Mouse (Mus musculus) T-cell, adult 2 months (primary cell): ENCODE measurements around the gene Nol12.

ENCODE experiments used
- DNase-seq: peaks from one replicate; pipeline ENCODE4 v3.0.0; 2022; ENCODE audit warnings: low spot score

Gene Nol12

GRCm38 (mm10) chr15:78934784-78935320 is at the start of gene Nol12:
Gene Nol12, plus strand, starts transcription at chr15:78934933.
- DNase-seq, result peak; percentile 85

- DNase-seq, result no peak
These were observed 45.3 kb upstream of the Nol12 start for GRCm38 (mm10) chr15:78889401-78889853.

GRCm38 (mm10) chr15:78892440-78892839 is 42.3 kb upstream of the Nol12 start:
- DNase-seq, result no peak

- DNase-seq, result peak; percentile 37
These were observed 40.0 kb upstream of the Nol12 start for GRCm38 (mm10) chr15:78894726-78895125.

- no peak for DNase-seq
These were observed 39.0 kb upstream of the Nol12 start for GRCm38 (mm10) chr15:78895741-78896140.

- DNase-seq, result peak; percentile 65
These were observed 38.6 kb upstream of the Nol12 start for GRCm38 (mm10) chr15:78896149-78896548.

- DNase-seq, result no peak
These were observed 37.2 kb upstream of the Nol12 start for GRCm38 (mm10) chr15:78897488-78897887.

- peak; percentile 69 for DNase-seq
These were observed 36.2 kb upstream of the Nol12 start for GRCm38 (mm10) chr15:78898507-78899001.

- DNase-seq, result no peak
These were observed 35.4 kb upstream of the Nol12 start, which contains the start of gene Gm49510 for GRCm38 (mm10) chr15:78899409-78899739. Gene Gm49510, plus strand, starts transcription at chr15:78899667.

- peak; percentile 70 for DNase-seq
These were observed 34.8 kb upstream of the Nol12 start, which contains the start of gene Sh3bp1 for GRCm38 (mm10) chr15:78899740-78900584. Gene Sh3bp1, plus strand, starts transcription at chr15:78899768.

- DNase-seq, result no peak
These were observed 33.9 kb upstream of the Nol12 start for GRCm38 (mm10) chr15:78900585-78901421.

- DNase-seq, result no peak
These were observed 33.3 kb upstream of the Nol12 start for GRCm38 (mm10) chr15:78901422-78901789.

- DNase-seq, result peak; percentile 76
These were observed 31.5 kb upstream of the Nol12 start for GRCm38 (mm10) chr15:78903243-78903642.

- DNase-seq, result no peak
These were observed 26.3 kb upstream of the Nol12 start for GRCm38 (mm10) chr15:78908399-78908798.

GRCm38 (mm10) chr15:78908982-78909381 is 25.8 kb upstream of the Nol12 start:
- DNase-seq, result no peak

GRCm38 (mm10) chr15:78912040-78912439 is 22.7 kb upstream of the Nol12 start:
- no peak for DNase-seq

- peak; percentile 97 for DNase-seq
These were observed 21.1 kb upstream of the Nol12 start, which contains the start of gene Pdxp for GRCm38 (mm10) chr15:78913632-78914090. Gene Pdxp, plus strand, starts transcription at chr15:78913919.

- no peak for DNase-seq
These were observed 20.5 kb upstream of the Nol12 start for GRCm38 (mm10) chr15:78914091-78914822.

- DNase-seq, result no peak
These were observed 19.7 kb upstream of the Nol12 start for GRCm38 (mm10) chr15:78914823-78915659.

- DNase-seq, result peak; percentile 81
These were observed 19.1 kb upstream of the Nol12 start for GRCm38 (mm10) chr15:78915660-78916017.
